Mouse (Mus musculus) liver, embryonic 14.5 days (tissue): ENCODE results near the gene Lancl2.

Experiments used
- CTCF ChIP-seq: IDR thresholded peaks from 2 replicates; pipeline ENCODE4 v1.5.1; 2016; ENCODE audit warnings: antibody characterized with exemption, low read depth, control low read depth
- EP300 ChIP-seq: IDR thresholded peaks from 2 replicates; pipeline ENCODE4 v1.6.1; 2016; ENCODE audit warnings: antibody characterized with exemption, low read depth

DNA sequence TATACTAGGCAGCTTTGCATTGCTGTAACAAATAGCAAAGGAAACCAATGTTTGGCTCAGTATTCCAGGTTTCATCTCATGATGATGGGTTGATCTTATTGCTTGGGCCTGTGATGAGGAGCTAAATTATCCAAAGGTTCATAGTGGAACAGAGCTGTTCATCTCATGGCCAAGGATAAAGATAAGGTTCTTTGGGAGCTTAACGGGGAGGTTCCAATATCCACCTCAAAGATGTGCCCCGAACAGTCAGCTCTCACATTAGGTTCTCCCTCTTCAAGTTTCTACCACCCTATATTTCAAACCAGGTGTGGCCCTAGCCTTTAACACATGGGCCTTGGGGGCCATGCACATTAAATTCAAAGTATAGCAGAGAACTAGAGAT, 43.4 kb downstream of the Lancl2 start:
- TF ChIP-seq CTCF, result no peak
- no peak for TF ChIP-seq EP300
